Mouse (Mus musculus): ENCODE results near the gene Ifnar1. TPM values are rescaled to one million over a fixed set of nuclear protein-coding genes. Genes with fewer than 3 reads are reported as not detected.
A peak's percentile ranks its signal among the peaks of the same experiment; 100 is the strongest.

Ifnar1 gene
- polyA plus RNA-seq, 1 experiment from 2014 or later = 24.5 TPM

- no peak for ATAC-seq
- Histone ChIP-seq H3K27me3 (replicated peaks) (no peaks in the 10 kb centered on the region), H3K36me3 (no peaks in the 10 kb centered on the region), H3K9me3 (replicated peaks) (no peaks in the 10 kb centered on the region), H3K4me1 (peaks cover 33% of the 10 kb centered on the region), H3K4me2 (no peak overlapping the region), H3K27ac (no peak overlapping the region), H3K4me3 (no peak overlapping the region), H3K9ac (no peak overlapping the region)
Observed at GRCm38 (mm10) chr16:91480517-91480916, 4.5 kb upstream of the Ifnar1 start.

- Histone ChIP-seq H3K9me3 (replicated peaks) (no peaks in the 10 kb centered on the region), H3K4me3 (peak overlapping the region; percentile 91), H3K9ac (peak overlapping the region; percentile 95), H3K27ac (peak overlapping the region; percentile 100), H3K4me2 (peak overlapping the region; percentile 96), H3K36me3 (peaks cover 24% of the 10 kb centered on the region), H3K4me1 (peaks cover 54% of the 10 kb centered on the region), H3K27me3 (replicated peaks) (no peaks in the 10 kb centered on the region)
- no peak for ATAC-seq
- 48% methylated on average over 17 of the region's 17 CpGs for WGBS (ENCODE audit: insufficient replicate concordance)
Observed at GRCm38 (mm10) chr16:91484387-91484786, 651 bp upstream of the Ifnar1 start.

- H3K36me3 ChIP-seq = peaks cover 39% of the 10 kb centered on the region
- ATAC-seq = no peak
- 32% methylated on average over 5 of the region's 5 CpGs for WGBS (ENCODE audit: insufficient replicate concordance)
- H3K9me3 ChIP-seq (replicated peaks) = no peaks in the 10 kb centered on the region
- no peaks in the 10 kb centered on the region for H3K27me3 ChIP-seq (replicated peaks)
- H3K4me3 ChIP-seq = peak overlapping the region; percentile 91
- peak overlapping the region; percentile 96 for H3K4me2 ChIP-seq
- peak overlapping the region; percentile 100 for H3K27ac ChIP-seq
- peaks cover 53% of the 10 kb centered on the region for H3K4me1 ChIP-seq
- peak overlapping the region; percentile 95 for H3K9ac ChIP-seq
Observed at GRCm38 (mm10) chr16:91485841-91486240, 803 bp downstream of the Ifnar1 start.

DNA sequence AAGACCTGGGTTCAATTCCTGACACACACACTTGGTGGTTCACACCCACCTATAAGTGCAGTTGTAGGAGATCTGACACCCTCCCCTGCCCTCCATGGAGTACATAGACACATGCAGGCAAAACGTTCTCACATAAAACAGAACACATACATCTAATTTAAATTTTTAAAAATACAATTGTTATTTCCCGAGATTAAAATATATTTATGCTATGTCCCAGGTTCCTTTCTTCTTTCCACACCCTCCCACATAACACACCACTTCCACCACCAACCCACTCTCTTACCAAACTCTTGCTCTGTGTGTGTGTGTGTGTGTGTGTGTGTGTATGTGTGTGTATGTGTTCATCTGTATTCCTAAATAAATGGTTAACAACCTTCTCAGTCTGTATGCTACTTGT is 3.0 kb downstream of the Ifnar1 start:
- Histone ChIP-seq H3K27me3 (replicated peaks) (no peaks in the 10 kb centered on the region), H3K4me1 (peaks cover 54% of the 10 kb centered on the region), H3K9ac (no peak overlapping the region), H3K27ac (0 out of 2 replicates have a peak overlapping the region, but pooled peaks have one; percentile 50), H3K9me3 (replicated peaks) (no peaks in the 10 kb centered on the region), H3K36me3 (peaks cover 59% of the 10 kb centered on the region), H3K4me2 (no peak overlapping the region), H3K4me3 (no peak overlapping the region)
- 74% methylated on average over 2 of the region's 2 CpGs for WGBS (ENCODE audit: insufficient replicate concordance)
- no peak for ATAC-seq

DNA sequence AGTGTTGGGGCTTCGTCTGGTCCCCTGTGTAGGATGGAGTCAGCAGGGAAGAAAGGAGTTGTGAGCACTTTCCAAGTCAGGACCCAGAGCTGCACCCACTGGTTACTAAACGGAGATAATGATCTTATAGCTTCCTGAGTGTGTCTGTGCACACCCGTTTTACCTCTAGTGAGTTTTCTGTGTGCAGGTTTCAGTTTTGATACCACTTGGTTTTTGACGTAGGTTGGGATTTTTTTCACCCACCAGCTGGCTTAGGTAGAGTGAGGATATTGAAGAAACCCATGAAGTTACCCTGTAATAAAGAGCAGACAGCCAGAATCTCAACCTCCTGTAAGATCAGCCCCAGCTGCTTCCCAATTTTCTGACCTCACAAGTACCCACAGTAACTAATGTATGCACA is 5.9 kb downstream of the Ifnar1 start:
- no peak for ATAC-seq
- Histone ChIP-seq H3K36me3 (peaks cover 88% of the 10 kb centered on the region), H3K4me1 (peaks cover 38% of the 10 kb centered on the region), H3K9me3 (replicated peaks) (no peaks in the 10 kb centered on the region), H3K27me3 (replicated peaks) (no peaks in the 10 kb centered on the region), H3K4me3 (no peak overlapping the region), H3K9ac (no peak overlapping the region; the same call in 1 of the 2 replicates), H3K4me2 (no peak overlapping the region), H3K27ac (no peak overlapping the region)
- WGBS (ENCODE audit: insufficient replicate concordance) = 58% methylated on average over 4 of the region's 4 CpGs

- Histone ChIP-seq H3K9me3 (replicated peaks) (no peaks in the 10 kb centered on the region), H3K9ac (no peak overlapping the region), H3K4me3 (no peak overlapping the region), H3K36me3 (peaks cover 91% of the 10 kb centered on the region), H3K27ac (no peak overlapping the region), H3K4me1 (peaks cover 32% of the 10 kb centered on the region), H3K27me3 (replicated peaks) (no peaks in the 10 kb centered on the region), H3K4me2 (no peak overlapping the region)
- 92% methylated on average over 3 of the region's 3 CpGs for WGBS (ENCODE audit: insufficient replicate concordance)
- ATAC-seq = no peak
Observed at GRCm38 (mm10) chr16:91491473-91491872, 6.4 kb downstream of the Ifnar1 start.

DNA sequence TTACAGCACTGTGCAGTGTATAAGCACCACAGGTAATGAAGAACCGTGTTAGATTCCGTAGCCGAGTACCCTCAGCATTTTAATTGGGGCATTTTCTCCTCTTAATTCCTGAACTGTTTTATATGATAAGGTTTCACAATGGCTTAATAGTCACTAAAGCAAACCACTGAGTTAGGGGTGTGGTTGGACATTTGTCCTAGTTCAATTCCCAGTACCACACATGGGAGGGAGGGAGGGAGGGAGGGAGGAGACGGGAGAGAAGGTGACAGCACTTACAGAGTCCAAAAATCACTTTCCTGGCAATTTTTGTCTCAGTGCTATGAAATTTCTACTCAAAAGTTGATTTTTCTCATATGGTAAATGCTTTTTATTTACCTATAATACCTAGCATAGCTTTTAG is 10.5 kb downstream of the Ifnar1 start:
- Histone ChIP-seq H3K27me3 (replicated peaks) (no peaks in the 10 kb centered on the region), H3K4me3 (no peak overlapping the region), H3K9me3 (replicated peaks) (no peaks in the 10 kb centered on the region), H3K9ac (no peak overlapping the region), H3K27ac (no peak overlapping the region), H3K36me3 (peaks cover 98% of the 10 kb centered on the region), H3K4me1 (peaks cover 4% of the 10 kb centered on the region; the same call in 1 of the 2 replicates), H3K4me2 (no peak overlapping the region)
- ATAC-seq = no peak
- WGBS (ENCODE audit: insufficient replicate concordance) = 84% methylated on average over 4 of the region's 4 CpGs

DNA sequence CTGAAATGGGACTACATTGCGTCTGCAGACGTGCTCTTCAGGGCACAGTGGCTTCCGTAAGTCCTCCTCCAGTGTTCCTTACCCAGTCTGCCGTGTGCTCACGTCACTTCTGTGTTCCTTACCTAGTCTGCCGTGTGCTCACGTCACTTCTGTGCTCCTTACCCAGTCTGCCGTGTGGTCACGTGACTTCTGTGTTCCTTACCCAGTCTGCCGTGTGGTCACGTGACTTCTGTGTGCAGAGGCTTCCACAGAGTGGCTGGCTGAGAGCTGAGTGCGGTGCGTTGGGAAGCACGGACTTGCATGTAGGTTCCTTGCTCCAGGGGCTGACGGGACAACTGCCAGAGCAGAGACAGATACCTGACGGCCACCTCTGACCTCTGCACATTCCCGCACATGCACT is 11.2 kb downstream of the Ifnar1 start:
- H3K9ac ChIP-seq = no peak overlapping the region
- peaks cover 98% of the 10 kb centered on the region for H3K36me3 ChIP-seq
- no peak overlapping the region for H3K27ac ChIP-seq
- no peak overlapping the region for H3K4me2 ChIP-seq
- ATAC-seq = no peak
- WGBS (ENCODE audit: insufficient replicate concordance) = 89% methylated on average over 17 of the region's 17 CpGs
- H3K4me1 ChIP-seq = 0 out of 2 replicates have a peak, but pooled peaks cover 4% of the 10 kb centered on the region
- no peaks in the 10 kb centered on the region for H3K27me3 ChIP-seq (replicated peaks)
- H3K4me3 ChIP-seq = no peak overlapping the region
- no peaks in the 10 kb centered on the region for H3K9me3 ChIP-seq (replicated peaks)

GRCm38 (mm10) chr16:91496766-91497165 is 11.7 kb downstream of the Ifnar1 start:
- H3K27ac ChIP-seq = no peak overlapping the region
- H3K9ac ChIP-seq = no peak overlapping the region
- no peak overlapping the region for H3K4me3 ChIP-seq
- WGBS (ENCODE audit: insufficient replicate concordance) = 85% methylated on average over 3 of the region's 3 CpGs
- H3K4me2 ChIP-seq = no peak overlapping the region
- ATAC-seq = no peak
- H3K36me3 ChIP-seq = peaks cover 98% of the 10 kb centered on the region
- H3K9me3 ChIP-seq (replicated peaks) = no peaks in the 10 kb centered on the region
- H3K4me1 ChIP-seq = peaks cover 9% of the 10 kb centered on the region; the same call in 1 of the 2 replicates
- H3K27me3 ChIP-seq (replicated peaks) = no peaks in the 10 kb centered on the region

DNA sequence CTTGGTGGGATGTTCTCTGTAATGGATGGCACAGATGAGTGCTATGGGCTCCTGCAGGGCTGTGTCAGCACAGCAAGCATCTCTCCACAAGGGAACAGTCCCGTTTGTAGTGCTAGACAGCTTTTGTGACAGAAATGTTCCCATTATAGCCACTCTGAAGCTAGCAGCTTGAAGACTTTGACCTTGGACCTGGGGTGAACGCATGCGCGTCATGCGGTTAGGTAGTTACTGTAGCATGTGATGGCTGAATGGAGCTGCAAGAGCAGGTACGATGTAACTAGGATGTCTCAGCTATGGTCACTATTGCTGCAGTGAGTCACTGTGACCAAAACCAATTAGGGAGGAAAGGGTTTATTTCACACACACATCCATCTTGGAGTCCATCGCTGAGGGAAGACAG is 13.0 kb downstream of the Ifnar1 start:
- Histone ChIP-seq H3K9me3 (replicated peaks) (no peaks in the 10 kb centered on the region), H3K27me3 (replicated peaks) (no peaks in the 10 kb centered on the region), H3K9ac (no peak overlapping the region), H3K4me1 (peaks cover 11% of the 10 kb centered on the region; the same call in 1 of the 2 replicates), H3K27ac (no peak overlapping the region), H3K36me3 (peaks cover 93% of the 10 kb centered on the region), H3K4me2 (no peak overlapping the region), H3K4me3 (no peak overlapping the region)
- ATAC-seq = no peak
- 86% methylated on average over 7 of the region's 7 CpGs for WGBS (ENCODE audit: insufficient replicate concordance)

DNA sequence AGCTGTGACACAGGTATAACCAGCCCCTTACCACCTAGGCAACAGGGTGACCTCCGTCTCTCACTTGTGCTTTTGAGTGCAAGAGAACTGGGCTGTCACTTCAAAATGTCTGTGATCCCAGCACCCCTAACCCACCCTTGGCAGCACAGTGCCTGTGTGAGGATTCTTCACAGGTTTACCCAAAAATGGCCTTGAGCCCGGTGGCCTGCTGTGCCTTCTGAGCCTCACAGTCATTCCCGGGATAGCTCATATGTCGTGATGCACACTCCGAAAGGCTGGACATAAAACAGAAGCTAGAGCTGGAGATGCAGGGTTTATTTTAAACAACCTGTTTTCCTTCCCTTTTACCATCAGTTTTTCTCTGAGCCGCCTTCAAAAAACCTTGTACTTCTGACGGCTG is 19.7 kb downstream of the Ifnar1 start:
- WGBS (ENCODE audit: insufficient replicate concordance) = 86% methylated on average over 7 of the region's 7 CpGs
- H3K27me3 ChIP-seq (replicated peaks) = no peaks in the 10 kb centered on the region
- no peak overlapping the region for H3K4me2 ChIP-seq
- H3K9ac ChIP-seq = no peak overlapping the region
- no peak overlapping the region for H3K27ac ChIP-seq
- no peaks in the 10 kb centered on the region for H3K9me3 ChIP-seq (replicated peaks)
- peaks cover 18% of the 10 kb centered on the region for H3K4me1 ChIP-seq
- H3K4me3 ChIP-seq = no peak overlapping the region
- peaks cover 78% of the 10 kb centered on the region for H3K36me3 ChIP-seq
- ATAC-seq = no peak

GRCm38 (mm10) chr16:91505116-91505601 is 20.1 kb downstream of the Ifnar1 start:
- H3K4me2 ChIP-seq = no peak overlapping the region
- no peak overlapping the region for H3K4me3 ChIP-seq
- H3K27ac ChIP-seq = no peak overlapping the region
- no peaks in the 10 kb centered on the region for H3K27me3 ChIP-seq (replicated peaks)
- 85% methylated on average over 15 of the region's 15 CpGs for WGBS (ENCODE audit: insufficient replicate concordance)
- peaks cover 18% of the 10 kb centered on the region for H3K4me1 ChIP-seq
- H3K36me3 ChIP-seq = peaks cover 77% of the 10 kb centered on the region
- H3K9me3 ChIP-seq (replicated peaks) = no peaks in the 10 kb centered on the region
- ATAC-seq = no peak
- H3K9ac ChIP-seq = no peak overlapping the region

DNA sequence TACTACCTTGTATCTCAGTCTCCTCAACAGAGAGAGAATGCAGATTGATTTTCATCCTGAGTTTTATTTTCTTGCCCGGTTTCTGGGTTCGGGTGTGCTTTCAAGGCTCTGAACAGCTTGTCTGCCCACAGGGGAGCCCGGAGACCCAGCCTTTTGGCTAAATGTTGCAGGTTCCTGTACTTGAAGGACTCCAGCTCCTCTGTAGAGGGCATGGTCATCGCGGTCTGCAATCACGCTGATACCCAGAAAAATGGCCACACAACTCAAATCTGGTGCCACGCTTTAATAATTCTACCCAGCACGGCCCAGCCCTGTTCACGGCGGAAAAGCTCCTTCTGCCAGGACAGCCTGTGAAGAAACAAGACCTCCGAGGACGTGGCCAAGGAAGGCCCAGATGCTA is 21.4 kb downstream of the Ifnar1 start:
- Histone ChIP-seq H3K27ac (no peak overlapping the region), H3K36me3 (peaks cover 64% of the 10 kb centered on the region), H3K4me2 (no peak overlapping the region), H3K4me1 (peaks cover 19% of the 10 kb centered on the region), H3K9ac (no peak overlapping the region), H3K4me3 (no peak overlapping the region), H3K27me3 (replicated peaks) (no peaks in the 10 kb centered on the region), H3K9me3 (replicated peaks) (no peaks in the 10 kb centered on the region)
- ATAC-seq = no peak
- 92% methylated on average over 12 of the region's 12 CpGs for WGBS (ENCODE audit: insufficient replicate concordance)
